Mouse (Mus musculus): ENCODE data around the gene Il9r. TPM values are rescaled to one million over a fixed set of nuclear protein-coding genes. Genes with fewer than 3 reads are reported as not detected.
"Not testable (repeated sequence)": the region's sequence is repeated elsewhere in the genome, so short reads cannot be mapped to it uniquely, and the experiment has no call there.

The Il9r gene
- polyA plus RNA-seq, 1 experiment from 2014 or later, result not detected

DNA sequence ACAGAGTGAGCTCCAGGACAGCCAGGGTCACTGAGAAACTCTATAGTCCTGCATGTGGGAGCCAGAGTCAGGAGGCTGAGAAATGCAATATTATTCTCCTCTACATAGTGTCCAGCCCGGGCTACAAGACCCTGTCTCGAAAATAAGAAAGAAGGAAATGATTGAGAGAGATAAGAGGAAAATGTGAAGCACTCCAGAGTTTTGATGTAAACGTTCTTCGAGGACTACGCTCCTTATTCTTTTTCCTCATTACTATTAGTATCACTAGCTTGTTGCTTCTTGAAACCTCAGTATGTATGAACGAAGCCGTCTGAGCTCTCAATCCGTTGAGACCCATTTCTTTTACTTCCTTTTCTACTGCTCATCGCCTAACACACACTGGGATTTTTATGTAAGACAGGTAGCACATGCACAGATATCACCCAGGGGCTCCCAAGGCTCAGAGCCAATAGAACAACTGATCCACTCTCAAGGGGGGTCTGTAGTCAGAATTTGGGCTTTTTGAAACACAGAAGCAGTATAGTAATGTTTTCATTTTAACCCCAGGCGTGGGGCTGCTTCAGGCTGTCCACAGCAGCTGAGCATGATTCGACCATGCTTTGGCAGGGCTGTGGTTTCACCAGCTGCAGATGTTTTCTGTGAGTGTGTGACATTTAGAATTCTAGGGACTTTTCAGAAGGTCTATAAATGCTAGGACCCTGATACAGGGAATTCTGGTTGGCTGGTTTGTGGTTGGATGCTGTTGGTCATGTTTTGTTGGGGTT lies 2.0 kb upstream of the Il9r start:
- no peak for DNase-seq (ENCODE audit: low read depth, low spot score)
- TF ChIP-seq CTCF (IDR thresholded peaks at IDR 0.05), result no peak
- ChIA-PET CTCF (interaction anchor here (1.4 to 1.5 kb wide), 2 partner anchors 19 to 119 kb away, joined by 3 to 4 read pairs; no protein-coding TSS in a partner anchor), POLR2A (no interaction called here)
- in situ Hi-C loops (cut with MboI; ENCODE audit: low pct_unique_long_range_greater_than_20kb), result no loop called here
- no peak for ATAC-seq
- peaks cover 22% of the 10 kb centered on the region for H3K27me3 ChIP-seq

DNA sequence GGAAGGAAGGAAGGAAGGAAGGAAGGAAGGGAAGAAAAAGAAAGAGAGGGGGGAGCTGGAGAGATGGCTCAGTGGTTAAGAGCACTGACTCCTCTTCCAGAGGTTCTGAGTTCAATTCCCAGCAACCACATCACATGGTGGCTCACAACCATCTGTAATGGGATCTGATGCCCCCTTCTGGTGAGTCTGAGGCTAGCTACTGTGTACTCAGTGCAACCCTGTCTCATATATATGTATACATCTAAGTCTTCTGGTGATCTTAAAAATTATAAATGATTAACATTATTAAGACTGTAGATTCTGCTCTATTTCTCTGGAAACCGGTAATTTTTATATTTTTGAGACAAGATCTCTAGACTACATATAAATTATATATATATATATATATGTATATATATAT lies 913 bp upstream of the Il9r start:
- CTCF ChIA-PET, result interaction anchor here (1.3 to 1.5 kb wide), 3 partner anchors 9 to 120 kb away, joined by 3 to 4 read pairs (median 3); no protein-coding TSS in a partner anchor
- POLR2A ChIA-PET; in situ Hi-C loops (cut with MboI; ENCODE audit: low pct_unique_long_range_greater_than_20kb): not testable (repeated sequence)

GRCm38 (mm10) chr11:32199230-32199629 lies 849 bp downstream of the Il9r start:
- no peak for DNase-seq (ENCODE audit: low read depth, low spot score)
- POLR2A ChIA-PET, result no interaction called here
- TF ChIP-seq CTCF (IDR thresholded peaks at IDR 0.05), result no peak
- CTCF ChIA-PET, result no interaction called here
- no peak for ATAC-seq
- in situ Hi-C loops (cut with MboI; ENCODE audit: low pct_unique_long_range_greater_than_20kb), result no loop called here
- peaks cover 39% of the 10 kb centered on the region for H3K27me3 ChIP-seq

More for the DNA sequence above, 913 bp upstream of the Il9r start:
- not testable (repeated sequence) for ATAC-seq; DNase-seq (ENCODE audit: low read depth, low spot score)
- peaks cover 28% of the 10 kb centered on the region for H3K27me3 ChIP-seq

DNA sequence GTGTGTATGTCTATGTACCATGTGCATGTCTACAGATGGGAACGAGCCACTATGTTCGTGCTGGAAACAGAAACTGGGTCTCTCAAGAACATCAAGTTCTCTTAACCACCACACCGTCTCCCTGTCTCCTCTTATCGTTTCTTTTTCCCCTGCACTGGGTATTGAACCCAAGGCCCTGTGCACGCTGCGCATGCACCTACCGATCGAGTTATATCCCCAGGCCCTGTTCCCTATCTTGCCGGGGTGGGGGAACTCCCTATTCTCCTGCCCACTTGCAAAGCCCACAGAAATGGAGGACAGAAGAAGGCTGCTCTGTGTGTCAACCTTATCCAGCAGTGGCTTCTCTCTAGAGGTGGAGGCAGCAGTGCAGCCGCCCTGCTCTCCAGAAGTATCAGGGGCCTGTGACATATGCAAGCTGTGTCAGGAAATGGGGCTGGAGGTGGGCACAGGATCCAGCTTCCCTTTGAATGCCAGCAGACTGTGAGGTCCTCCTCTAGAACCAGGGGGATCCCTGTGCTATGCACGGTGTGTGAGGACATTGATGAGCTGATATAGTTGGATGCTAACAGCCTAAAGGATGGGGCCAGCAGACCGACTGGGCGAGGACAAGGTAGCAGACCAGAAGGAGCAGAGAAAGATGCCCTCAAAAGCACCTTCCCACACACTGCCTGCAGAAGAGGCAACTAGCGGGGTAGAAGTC lies 1.7 kb downstream of the Il9r start:
- in situ Hi-C loops (cut with MboI; ENCODE audit: low pct_unique_long_range_greater_than_20kb), result no loop called here

GRCm38 (mm10) chr11:32197766-32198165 lies 2.3 kb downstream of the Il9r start:
- in situ Hi-C loops (cut with MboI; ENCODE audit: low pct_unique_long_range_greater_than_20kb), result no loop called here
- H3K27me3 ChIP-seq, result peaks cover 32% of the 10 kb centered on the region
- no peak for TF ChIP-seq CTCF (IDR thresholded peaks at IDR 0.05)
- POLR2A ChIA-PET, result no interaction called here
- DNase-seq (ENCODE audit: low read depth, low spot score) (no peak), ATAC-seq (no peak)
- CTCF ChIA-PET, result interaction anchor here (0.6 to 0.9 kb wide), 2 partner anchors 15 to 59 kb away, joined by 3 read pairs; no protein-coding TSS in a partner anchor

More for the DNA sequence above, 1.7 kb downstream of the Il9r start:
- no peak for TF ChIP-seq CTCF (IDR thresholded peaks at IDR 0.05)
- ATAC-seq (no peak), DNase-seq (ENCODE audit: low read depth, low spot score) (no peak)
- ChIA-PET CTCF (interaction anchor here (0.9 kb wide), 1 partner anchor 60 kb away, joined by 3 read pairs; no protein-coding TSS in a partner anchor), POLR2A (no interaction called here)
- H3K27me3 ChIP-seq, result peaks cover 35% of the 10 kb centered on the region

GRCm38 (mm10) chr11:32196727-32197126 lies 3.4 kb downstream of the Il9r start:
- peaks cover 31% of the 10 kb centered on the region for H3K27me3 ChIP-seq
- ChIA-PET CTCF (no interaction called here), POLR2A (no interaction called here)
- TF ChIP-seq CTCF (IDR thresholded peaks at IDR 0.05), result no peak
- in situ Hi-C loops (cut with MboI; ENCODE audit: low pct_unique_long_range_greater_than_20kb), result no loop called here
- ATAC-seq (no peak), DNase-seq (ENCODE audit: low read depth, low spot score) (no peak)

DNA sequence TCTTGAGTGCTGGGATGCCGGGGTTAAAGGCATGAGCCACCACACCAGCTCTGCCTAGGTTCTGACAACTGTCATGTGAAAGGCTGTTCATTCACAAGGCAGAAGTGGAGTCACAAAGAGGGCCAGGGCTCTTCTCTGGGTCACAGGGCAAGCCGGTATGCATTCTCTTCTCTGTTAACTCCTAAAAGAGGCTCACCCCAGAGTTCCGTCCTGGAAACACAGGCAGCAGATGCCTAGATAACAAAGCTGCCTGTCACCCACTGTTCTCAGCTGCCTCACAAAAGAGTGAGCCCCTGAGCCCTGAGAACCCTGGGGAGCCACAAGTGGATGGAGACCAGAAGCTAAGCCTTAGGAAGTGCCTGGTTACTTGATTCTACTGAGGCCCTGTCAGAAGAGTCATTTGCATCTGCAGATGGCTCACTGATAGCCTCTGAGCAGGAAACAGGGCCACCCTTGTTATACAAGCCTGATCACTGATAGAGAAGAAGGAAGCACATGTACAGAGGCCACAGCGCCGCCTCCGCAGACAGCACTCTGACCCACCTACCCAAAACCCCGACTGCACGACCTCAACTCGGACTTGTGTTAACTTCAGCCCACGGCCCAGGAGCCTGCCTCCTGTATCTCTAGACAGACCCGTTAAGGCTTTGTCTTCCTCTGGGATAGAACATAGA lies 4.1 kb downstream of the Il9r start:
- peaks cover 26% of the 10 kb centered on the region for H3K27me3 ChIP-seq
- DNase-seq (ENCODE audit: low read depth, low spot score), result no peak
- no peak for ATAC-seq
- POLR2A ChIA-PET, result no interaction called here
- TF ChIP-seq CTCF (IDR thresholded peaks at IDR 0.05), result no peak
- CTCF ChIA-PET, result no interaction called here
- in situ Hi-C loops (cut with MboI; ENCODE audit: low pct_unique_long_range_greater_than_20kb), result no loop called here

DNA sequence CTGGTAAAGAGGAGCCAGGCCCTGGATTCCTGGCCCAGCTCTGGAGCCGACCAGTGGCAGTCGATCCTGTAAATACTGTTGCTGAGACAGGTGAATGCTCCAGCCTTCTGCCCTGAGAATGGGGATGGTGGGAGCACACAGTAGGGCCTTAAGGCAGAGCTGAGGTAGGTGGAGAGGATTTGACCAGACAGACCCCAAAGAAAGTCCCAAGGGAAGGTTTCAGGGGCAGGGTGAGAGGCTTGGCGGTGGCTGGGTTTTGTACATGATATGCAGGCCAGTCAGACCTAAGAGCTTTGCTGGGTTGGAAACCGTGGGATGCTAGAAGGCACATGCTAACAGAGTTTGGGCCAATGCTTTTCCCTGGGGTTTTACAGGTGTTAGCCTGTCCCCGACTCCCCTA lies 5.5 kb downstream of the Il9r start:
- POLR2A ChIA-PET, result no interaction called here
- no peak for DNase-seq (ENCODE audit: low read depth, low spot score)
- TF ChIP-seq CTCF (IDR thresholded peaks at IDR 0.05), result no peak
- peaks cover 20% of the 10 kb centered on the region for H3K27me3 ChIP-seq
- CTCF ChIA-PET, result interaction anchor here (1.0 to 1.4 kb wide), 2 partner anchors 10 to 43 kb away, joined by 3 read pairs; partner anchors contain the start of gene Snrnp25
- no peak for ATAC-seq
- in situ Hi-C loops (cut with MboI; ENCODE audit: low pct_unique_long_range_greater_than_20kb), result no loop called here

- DNase-seq (ENCODE audit: low read depth, low spot score) (no peak), ATAC-seq (no peak)
- TF ChIP-seq CTCF (IDR thresholded peaks at IDR 0.05), result no peak
- peaks cover 20% of the 10 kb centered on the region for H3K27me3 ChIP-seq
- in situ Hi-C loops (cut with MboI; ENCODE audit: low pct_unique_long_range_greater_than_20kb), result no loop called here
- POLR2A ChIA-PET, result no interaction called here
- CTCF ChIA-PET, result interaction anchor here (1.0 to 1.4 kb wide), 2 partner anchors 11 to 44 kb away, joined by 3 read pairs; partner anchors contain the start of gene Snrnp25
These were observed 6.0 kb downstream of the Il9r start for GRCm38 (mm10) chr11:32194086-32194485.

GRCm38 (mm10) chr11:32193156-32193555 lies 6.9 kb downstream of the Il9r start:
- ATAC-seq (no peak), DNase-seq (ENCODE audit: low read depth, low spot score) (no peak)
- ChIA-PET POLR2A (no interaction called here), CTCF (no interaction called here)
- no peak for TF ChIP-seq CTCF (IDR thresholded peaks at IDR 0.05)
- in situ Hi-C loops (cut with MboI; ENCODE audit: low pct_unique_long_range_greater_than_20kb), result no loop called here
- peaks cover 20% of the 10 kb centered on the region for H3K27me3 ChIP-seq

Data from Patski (cell line).